Mouse (Mus musculus) midbrain, embryonic 14.5 days (tissue): ENCODE results near the gene Edc4. TPM values are rescaled to one million over a fixed set of nuclear protein-coding genes. Genes with fewer than 3 reads are reported as not detected.

ENCODE experiments used
- ATAC-seq: fragments of 200-750 bp; cut with Nextera tagmentation; 2 replicates; pipeline ENCODE4 v1.8.0; 2017; ENCODE audit warnings: moderate number of reproducible peaks, moderate library complexity; ENCODE audit not compliant: low FRiP score, low TSS enrichment
- DNase-seq: peaks from one replicate; pipeline ENCODE4 v3.0.0-alpha.2; 2015
- H3K27ac ChIP-seq: fragments of 300-500 bp; sonication (generic); replicated peaks from 2 replicates; pipeline ENCODE4 v1.5.1; 2014; ENCODE audit warnings: mild to moderate bottlenecking, low read depth, low read length, moderate library complexity
- H3K27me3 ChIP-seq: fragments of 300-500 bp; sonication (generic); 2 replicates; pipeline ENCODE4 v1.6.1; 2014; ENCODE audit warnings: low read length, control low read depth, mixed read lengths; ENCODE audit not compliant: control insufficient read depth, insufficient read depth
- H3K36me3 ChIP-seq: fragments of 300-500 bp; sonication (generic); 2 replicates; pipeline ENCODE4 v1.6.1; 2014; ENCODE audit warnings: low read length, control low read depth; ENCODE audit not compliant: control insufficient read depth, insufficient read depth
- H3K4me1 ChIP-seq: fragments of 300-500 bp; sonication (generic); 2 replicates; pipeline ENCODE4 v1.6.1; 2014; ENCODE audit warnings: mild to moderate bottlenecking, antibody characterized with exemption, low read length, control low read depth; ENCODE audit not compliant: control insufficient read depth, insufficient read depth
- H3K4me2 ChIP-seq: fragments of 300-500 bp; sonication (generic); 2 replicates; pipeline ENCODE4 v1.6.1; 2014; ENCODE audit warnings: mild to moderate bottlenecking, low read length, moderate library complexity
- H3K4me3 ChIP-seq: fragments of 300-500 bp; sonication (generic); replicated peaks from 2 replicates; pipeline ENCODE4 v1.5.1; 2014; ENCODE audit warnings: low read depth, low read length
- H3K9ac ChIP-seq: fragments of 300-500 bp; sonication (generic); replicated peaks from 2 replicates; pipeline ENCODE4 v1.6.1; 2014; ENCODE audit warnings: mild to moderate bottlenecking, low read length, moderate library complexity
- H3K9me3 ChIP-seq: fragments of 300-500 bp; sonication (generic); 2 replicates; pipeline ENCODE4 v1.6.1; 2016; ENCODE audit warnings: low read length, control low read depth, mixed read lengths; ENCODE audit not compliant: control insufficient read depth
- WGBS: fragments of 180-500 bp; shearing (Covaris S2); extraction: QIAGEN DNeasy Blood & Tissue Kit; methylation state at CpG from one replicate; pipeline ENCODE4 v1.1.7; 2014; 5-methylcytosine and 5-hydroxymethylcytosine counted together
- polyA plus RNA-seq: library from polyadenylated mRNA; unstranded; fragments of >200 nt; fragmentation: Nextera tagmentation; extraction: Ambion mirVana; gene quantifications from 2 replicates; pipeline ENCODE4 v1.2.1, GENCODE M21; 2014

Edc4 gene
- polyA plus RNA-seq, 1 experiment from 2014 or later = 49.2 TPM

DNA sequence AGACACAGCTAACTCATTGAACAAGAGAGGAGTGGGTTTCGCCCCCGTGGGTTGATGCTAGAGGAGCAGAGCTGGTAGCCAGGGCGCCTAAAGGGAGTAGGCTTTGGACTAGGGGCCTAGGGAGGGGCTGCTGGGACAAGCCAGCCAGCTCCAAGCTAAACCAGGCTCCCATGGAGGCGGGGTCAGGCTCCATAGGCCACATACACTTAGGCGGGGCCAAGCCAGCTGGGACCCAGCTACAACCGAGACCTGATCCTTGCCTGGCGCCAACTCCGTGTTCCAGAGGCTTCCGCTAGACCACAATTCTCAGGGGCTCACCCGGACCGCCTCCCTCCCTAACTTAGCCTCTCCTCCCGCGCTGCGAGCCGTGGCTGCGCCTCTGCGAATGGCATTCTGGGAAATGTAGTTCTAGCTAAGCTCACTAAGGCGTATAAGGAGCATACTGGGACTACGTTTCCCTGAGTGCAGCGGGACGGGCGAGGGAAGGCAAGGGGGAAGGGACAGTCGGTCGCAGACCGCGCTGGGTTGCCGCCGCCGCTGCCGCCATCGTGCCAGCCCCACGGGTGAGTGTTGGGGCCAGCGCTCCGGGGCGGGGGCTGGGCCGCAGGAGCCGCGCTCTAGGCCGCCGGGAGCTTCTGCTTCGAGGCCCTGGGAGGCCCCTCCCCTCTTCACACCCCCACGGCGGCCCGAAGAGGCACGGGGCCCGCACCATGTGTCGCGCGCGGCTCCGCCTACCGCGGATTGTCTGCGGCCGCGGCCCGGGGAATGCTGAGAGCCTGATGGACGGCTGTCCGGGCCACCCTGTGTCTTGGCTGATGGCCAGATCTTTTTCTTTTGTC, 20.3 kb upstream of the Edc4 start, which contains the start of gene Nutf2:
TSS of gene Nutf2 (plus strand) at position 438 of the 839 bp plus-strand sequence.
- Histone ChIP-seq H3K4me2 (peak within 1 kb of the TSS; percentile 74), H3K4me1 (peaks cover 46% of the 10 kb centered on the region), H3K27me3 (no peaks in the 10 kb centered on the region), H3K4me3 (peak within 1 kb of the TSS; percentile 90), H3K36me3 (0 out of 2 replicates have a peak, but pooled peaks cover 3% of the 10 kb centered on the region), H3K9ac (peak within 1 kb of the TSS; percentile 95), H3K27ac (peak within 1 kb of the TSS; percentile 87), H3K9me3 (no peaks in the 10 kb centered on the region)
- under 1% methylated on average over 59 of the region's 59 CpGs for WGBS
- DNase-seq (peak; percentile 98), ATAC-seq (peak; percentile 97)

DNA sequence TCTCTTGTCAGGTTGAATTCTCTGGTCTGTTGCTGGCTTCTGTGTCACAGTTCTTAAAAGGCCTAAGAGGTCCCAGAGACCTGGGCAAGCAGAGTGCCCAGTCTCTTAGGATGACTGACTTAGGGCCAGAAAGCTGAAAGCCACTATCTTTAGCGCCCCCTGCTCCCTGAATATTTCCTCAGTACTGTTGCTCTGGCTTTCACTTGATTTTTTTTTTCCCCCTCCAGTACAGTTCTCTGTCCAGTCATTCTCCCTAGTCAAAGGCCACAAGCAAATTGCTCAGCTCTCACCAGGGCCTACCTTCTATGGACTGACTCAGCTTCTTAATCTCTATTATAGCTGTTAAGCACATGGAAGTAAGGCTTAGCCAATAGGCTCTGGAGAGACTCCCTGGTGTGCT, 18.7 kb upstream of the Edc4 start:
- peaks cover 32% of the 10 kb centered on the region for H3K4me1 ChIP-seq

DNA sequence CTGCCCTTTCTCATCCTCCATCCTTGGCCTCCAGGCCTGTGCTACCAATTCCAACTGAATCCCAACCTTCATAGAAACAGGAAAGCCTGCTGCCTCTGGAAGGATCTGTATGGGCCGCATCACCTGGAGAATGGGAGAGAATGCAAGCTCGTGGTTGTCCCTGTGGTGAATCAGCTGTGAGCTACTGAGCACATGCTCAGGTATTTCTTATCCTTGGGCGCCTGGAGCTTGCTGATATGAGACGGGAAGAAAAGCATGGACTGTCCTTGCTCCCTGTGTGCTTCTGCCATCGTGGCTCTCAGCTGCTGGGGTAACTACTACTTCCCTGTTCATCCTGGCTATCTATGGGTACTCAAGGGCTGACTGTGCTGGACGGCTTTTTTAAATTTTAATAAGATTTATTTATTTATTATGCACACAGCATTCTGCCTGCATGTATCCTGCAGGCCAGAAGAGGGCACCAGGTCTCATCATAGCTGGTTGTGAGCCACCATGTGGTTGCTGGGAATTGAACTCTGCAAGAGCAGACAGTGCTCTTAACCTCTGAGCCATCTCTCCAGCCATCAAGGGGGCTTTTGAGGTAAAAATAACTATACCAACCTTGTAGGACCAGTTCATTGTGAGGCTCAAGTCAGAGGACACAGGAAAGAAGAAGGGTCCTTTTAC, 14.2 kb upstream of the Edc4 start:
- peaks cover 12% of the 10 kb centered on the region for H3K4me1 ChIP-seq
- H3K27ac ChIP-seq = no peak overlapping the region
- no peaks in the 10 kb centered on the region for H3K27me3 ChIP-seq
- H3K4me2 ChIP-seq = no peak overlapping the region
- WGBS = 84% methylated on average over 6 of the region's 6 CpGs
- no peak overlapping the region for H3K4me3 ChIP-seq
- DNase-seq (no peak), ATAC-seq (no peak)
- peaks cover 42% of the 10 kb centered on the region for H3K36me3 ChIP-seq
- H3K9me3 ChIP-seq = no peaks in the 10 kb centered on the region
- no peak overlapping the region for H3K9ac ChIP-seq

More for the DNA sequence above, 18.7 kb upstream of the Edc4 start:
- DNase-seq (peak; percentile 36), ATAC-seq (no peak)
- 10% methylated on average over 1 of the region's 1 CpGs for WGBS
- peak overlapping the region; percentile 74 for H3K4me2 ChIP-seq
- peak overlapping the region; percentile 90 for H3K4me3 ChIP-seq
- H3K27me3 ChIP-seq = no peaks in the 10 kb centered on the region
- peak overlapping the region; percentile 95; the same call in 1 of the 2 replicates for H3K9ac ChIP-seq
- H3K36me3 ChIP-seq = peaks cover 13% of the 10 kb centered on the region
- H3K27ac ChIP-seq = no peak overlapping the region
- no peaks in the 10 kb centered on the region for H3K9me3 ChIP-seq

DNA sequence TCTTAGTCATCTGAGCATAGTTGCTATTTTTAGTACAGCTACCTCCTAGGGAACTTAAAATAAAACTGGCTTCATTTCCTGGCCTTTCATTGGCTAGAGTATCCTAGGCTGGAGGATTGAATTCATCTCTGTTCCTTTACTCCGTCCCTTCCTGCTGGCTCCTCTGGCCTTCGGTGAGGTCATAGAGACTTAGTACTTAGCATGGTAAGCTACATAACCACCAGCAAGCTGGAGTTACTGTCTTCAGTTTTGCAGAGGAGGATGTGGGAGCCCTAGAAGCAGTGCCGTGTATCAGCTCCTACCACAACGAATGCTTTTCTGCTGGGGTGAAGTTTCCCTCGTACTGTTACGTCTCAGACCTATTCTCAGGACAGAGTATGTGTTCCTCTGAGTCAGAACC, 6.4 kb upstream of the Edc4 start:
- no peak overlapping the region for H3K27ac ChIP-seq
- WGBS = 92% methylated on average over 6 of the region's 6 CpGs
- H3K4me3 ChIP-seq = no peak overlapping the region
- H3K36me3 ChIP-seq = peaks cover 62% of the 10 kb centered on the region
- H3K9me3 ChIP-seq = no peaks in the 10 kb centered on the region
- no peak for DNase-seq
- H3K9ac ChIP-seq = no peak overlapping the region
- no peak overlapping the region for H3K4me2 ChIP-seq
- H3K27me3 ChIP-seq = no peaks in the 10 kb centered on the region
- no peaks in the 10 kb centered on the region for H3K4me1 ChIP-seq
- no peak for ATAC-seq

DNA sequence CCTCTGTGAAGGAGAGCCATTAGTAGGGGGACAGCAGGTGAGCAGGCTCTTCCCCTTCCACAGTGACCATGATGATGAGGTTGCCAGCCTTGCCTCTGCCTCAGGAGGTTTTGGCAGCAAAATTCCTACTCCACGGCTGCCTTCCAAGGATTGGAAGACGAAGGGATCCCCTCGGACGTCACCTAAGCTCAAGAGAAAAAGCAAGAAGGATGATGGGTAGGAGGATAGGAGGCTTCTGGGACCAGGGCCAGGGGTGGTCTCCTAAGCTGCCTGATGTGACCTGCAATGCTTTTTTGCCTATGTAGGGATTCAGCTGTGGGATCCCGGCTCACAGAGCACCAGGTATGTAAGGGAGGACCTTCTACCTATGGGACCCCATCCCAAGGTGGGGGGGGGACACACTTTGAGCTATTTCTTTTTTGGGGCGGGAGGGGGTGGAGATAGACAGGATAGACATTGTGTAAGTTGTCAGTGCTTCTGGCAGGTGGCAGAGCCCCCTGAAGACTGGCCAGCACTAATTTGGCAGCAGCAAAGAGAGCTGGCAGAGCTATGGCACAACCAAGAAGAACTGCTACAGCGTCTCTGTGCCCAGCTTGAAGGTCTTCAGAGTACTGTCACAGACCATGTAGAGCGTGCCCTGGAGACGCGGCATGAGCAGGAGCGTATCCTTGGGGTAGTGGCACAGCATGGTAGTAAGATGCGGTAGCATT, 9.2 kb downstream of the Edc4 start:
- ATAC-seq = no peak
- Histone ChIP-seq H3K27ac (no peak overlapping the region), H3K36me3 (peaks cover 88% of the 10 kb centered on the region), H3K4me1 (0 out of 2 replicates have a peak, but pooled peaks cover 7% of the 10 kb centered on the region), H3K9ac (no peak overlapping the region), H3K4me2 (no peak overlapping the region), H3K27me3 (no peaks in the 10 kb centered on the region), H3K4me3 (no peak overlapping the region), H3K9me3 (no peaks in the 10 kb centered on the region)
- 96% methylated on average over 12 of the region's 12 CpGs for WGBS
- DNase-seq = no peak

DNA sequence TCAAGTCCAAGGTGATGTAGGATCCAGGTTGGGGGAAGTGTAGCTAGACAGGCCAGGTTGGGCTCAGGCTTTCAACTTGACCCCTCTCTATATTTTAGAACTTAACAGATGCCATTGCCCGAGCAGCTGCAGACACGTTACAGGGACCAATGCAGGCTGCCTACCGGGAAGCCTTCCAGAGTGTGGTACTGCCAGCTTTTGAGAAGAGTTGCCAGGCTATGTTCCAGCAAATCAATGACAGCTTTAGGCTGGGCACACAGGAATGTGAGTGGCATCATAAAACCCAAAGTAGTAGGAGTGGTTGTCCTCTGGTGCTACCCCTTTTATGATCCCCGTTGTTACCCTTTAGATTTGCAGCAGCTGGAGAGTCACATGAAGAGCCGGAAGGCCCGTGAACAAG, 10.2 kb downstream of the Edc4 start:
- no peak overlapping the region for H3K27ac ChIP-seq
- H3K4me1 ChIP-seq = 0 out of 2 replicates have a peak, but pooled peaks cover 7% of the 10 kb centered on the region
- DNase-seq (no peak), ATAC-seq (no peak)
- H3K4me3 ChIP-seq = no peak overlapping the region
- H3K9me3 ChIP-seq = no peaks in the 10 kb centered on the region
- no peaks in the 10 kb centered on the region for H3K27me3 ChIP-seq
- peaks cover 84% of the 10 kb centered on the region for H3K36me3 ChIP-seq
- H3K4me2 ChIP-seq = no peak overlapping the region
- H3K9ac ChIP-seq = no peak overlapping the region
- WGBS = 94% methylated on average over 6 of the region's 6 CpGs

DNA sequence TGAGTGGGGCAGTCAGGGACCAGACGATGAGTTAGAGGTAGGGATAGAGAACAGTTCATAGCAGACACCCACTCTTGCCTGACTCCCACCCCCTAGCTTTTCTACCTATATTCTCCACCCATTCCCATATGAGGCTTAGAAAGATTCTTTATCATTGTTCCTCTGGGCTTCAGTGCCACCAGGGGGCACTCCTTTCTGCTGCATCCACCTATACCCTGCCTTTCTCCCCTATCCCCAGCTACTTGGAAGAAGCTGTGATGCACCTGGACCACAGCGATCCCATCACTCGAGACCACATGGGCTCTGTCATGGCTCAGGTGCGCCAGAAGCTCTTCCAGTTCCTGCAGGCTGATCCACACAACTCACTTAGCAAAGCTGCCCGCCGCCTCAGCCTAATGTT, 11.8 kb downstream of the Edc4 start:
- Histone ChIP-seq H3K4me3 (no peak overlapping the region), H3K4me1 (0 out of 2 replicates have a peak, but pooled peaks cover 7% of the 10 kb centered on the region), H3K27ac (no peak overlapping the region), H3K27me3 (no peaks in the 10 kb centered on the region), H3K9me3 (no peaks in the 10 kb centered on the region), H3K36me3 (peaks cover 68% of the 10 kb centered on the region), H3K9ac (no peak overlapping the region), H3K4me2 (no peak overlapping the region)
- WGBS = 89% methylated on average over 6 of the region's 6 CpGs
- DNase-seq (peak; percentile 57), ATAC-seq (no peak)

DNA sequence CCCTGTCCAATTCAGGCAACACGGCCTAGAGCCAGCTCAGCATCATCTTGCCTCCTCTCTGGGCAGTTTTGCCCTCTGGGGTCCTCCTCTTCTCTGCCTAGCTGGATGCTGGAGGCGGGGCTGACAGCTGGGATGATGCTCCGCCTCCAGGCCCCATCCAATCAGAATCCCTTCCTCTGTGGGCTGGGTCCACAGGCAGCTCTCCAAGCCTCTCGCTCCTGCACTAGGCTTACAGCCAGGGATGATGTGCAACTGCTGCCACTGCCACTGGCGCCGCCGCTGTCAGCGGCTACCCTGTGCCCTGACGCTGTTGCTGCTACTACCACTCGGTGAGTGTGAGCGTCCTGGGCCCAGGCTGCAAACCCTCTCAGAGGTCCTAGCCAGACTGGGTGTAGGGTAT, 12.7 kb downstream of the Edc4 start, which contains the start of gene Nrn1l:
TSS of gene Nrn1l (plus strand) at position 229 of the 400 bp plus-strand sequence.
- Histone ChIP-seq H3K9me3 (no peaks in the 10 kb centered on the region), H3K27me3 (no peaks in the 10 kb centered on the region), H3K4me1 (0 out of 2 replicates have a peak, but pooled peaks cover 7% of the 10 kb centered on the region), H3K36me3 (peaks cover 59% of the 10 kb centered on the region), H3K4me3 (no peak within 1 kb of the TSS), H3K27ac (no peak within 1 kb of the TSS), H3K4me2 (peak within 1 kb of the TSS; percentile 32), H3K9ac (peak within 1 kb of the TSS; percentile 17; the same call in 1 of the 2 replicates)
- 4% methylated on average over 11 of the region's 11 CpGs for WGBS
- ATAC-seq (peak; percentile 86), DNase-seq (peak; percentile 81)
